Mouse (Mus musculus): ENCODE data around the gene Nom1. TPM values are rescaled to one million over a fixed set of nuclear protein-coding genes. Genes with fewer than 3 reads are reported as not detected.

The Nom1 gene
- total RNA-seq, 2 experiments from 2014 or later, result 19.9 to 28.3 TPM

DNA sequence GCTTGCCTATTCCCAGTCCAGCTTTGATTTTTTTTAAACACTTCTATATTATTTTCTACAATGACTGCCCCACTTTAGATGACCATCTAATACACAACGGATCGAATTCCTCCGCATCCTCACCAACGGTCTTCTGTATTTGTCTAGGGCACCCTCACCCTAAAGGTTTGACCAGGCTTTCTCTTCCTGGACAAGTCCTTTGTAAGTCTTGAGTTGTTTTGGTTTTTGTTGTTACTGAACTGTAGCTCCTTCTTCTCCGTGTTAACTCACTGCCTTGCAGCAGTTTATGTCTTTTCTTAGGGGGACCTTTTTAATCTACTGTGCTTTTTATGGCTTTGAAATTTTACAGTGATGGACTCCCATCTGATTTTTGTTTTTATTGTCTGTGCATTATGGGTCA lies 35.8 kb downstream of the Nom1 start:
- no peak for DNase-seq (ENCODE audit: extremely low spot score in 1 of 2, low spot score in 1 of 2)

DNA sequence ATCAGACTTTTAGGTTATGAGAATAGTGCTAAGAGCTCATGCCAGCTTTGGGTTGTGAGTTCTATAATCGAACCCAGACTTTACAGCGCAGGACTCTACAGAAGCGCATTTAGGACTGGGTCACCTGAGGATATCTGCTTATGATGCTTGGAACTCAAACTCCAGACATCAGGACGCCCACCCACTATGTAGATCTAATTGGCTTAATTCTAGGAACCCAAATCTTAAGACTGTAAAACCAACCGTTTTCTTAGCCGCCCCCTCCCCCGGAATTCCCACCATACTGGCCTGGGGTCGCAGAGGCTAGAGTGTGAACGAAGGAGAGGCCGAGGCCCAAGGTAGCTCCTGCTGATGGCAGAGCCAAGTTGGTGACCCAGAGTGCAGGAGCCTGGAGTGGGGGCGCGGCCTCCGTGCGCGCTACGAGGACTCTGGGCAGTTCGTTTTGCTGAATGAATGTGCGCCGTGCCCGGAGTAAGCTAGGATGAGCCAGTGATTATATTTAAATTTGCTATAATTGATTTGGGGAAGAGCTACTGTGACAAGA lies 36.5 kb downstream of the Nom1 start:
- no peak for DNase-seq (ENCODE audit: extremely low spot score in 1 of 2, low spot score in 1 of 2)

DNA sequence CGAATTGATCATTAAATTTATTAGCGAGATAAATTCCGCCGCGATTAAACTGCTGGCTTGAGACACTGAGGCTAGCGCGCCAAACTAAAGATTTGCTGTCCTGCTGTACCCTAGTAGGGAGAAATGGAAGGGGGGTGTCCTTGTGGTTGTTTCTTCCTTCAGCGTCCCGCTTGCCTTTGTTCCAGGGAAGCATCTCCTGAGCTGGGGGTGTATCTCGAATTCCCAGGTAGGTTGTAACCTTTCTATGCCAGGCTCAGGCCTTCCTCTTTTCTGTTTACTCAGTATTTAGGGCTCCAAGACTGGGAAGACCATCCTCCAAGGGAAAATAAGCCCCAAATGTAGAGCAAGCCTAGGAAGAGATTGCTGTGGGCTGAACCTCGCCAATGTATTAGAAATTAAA lies 36.9 kb downstream of the Nom1 start:
- DNase-seq (ENCODE audit: extremely low spot score in 1 of 2, low spot score in 1 of 2), result no peak

DNA sequence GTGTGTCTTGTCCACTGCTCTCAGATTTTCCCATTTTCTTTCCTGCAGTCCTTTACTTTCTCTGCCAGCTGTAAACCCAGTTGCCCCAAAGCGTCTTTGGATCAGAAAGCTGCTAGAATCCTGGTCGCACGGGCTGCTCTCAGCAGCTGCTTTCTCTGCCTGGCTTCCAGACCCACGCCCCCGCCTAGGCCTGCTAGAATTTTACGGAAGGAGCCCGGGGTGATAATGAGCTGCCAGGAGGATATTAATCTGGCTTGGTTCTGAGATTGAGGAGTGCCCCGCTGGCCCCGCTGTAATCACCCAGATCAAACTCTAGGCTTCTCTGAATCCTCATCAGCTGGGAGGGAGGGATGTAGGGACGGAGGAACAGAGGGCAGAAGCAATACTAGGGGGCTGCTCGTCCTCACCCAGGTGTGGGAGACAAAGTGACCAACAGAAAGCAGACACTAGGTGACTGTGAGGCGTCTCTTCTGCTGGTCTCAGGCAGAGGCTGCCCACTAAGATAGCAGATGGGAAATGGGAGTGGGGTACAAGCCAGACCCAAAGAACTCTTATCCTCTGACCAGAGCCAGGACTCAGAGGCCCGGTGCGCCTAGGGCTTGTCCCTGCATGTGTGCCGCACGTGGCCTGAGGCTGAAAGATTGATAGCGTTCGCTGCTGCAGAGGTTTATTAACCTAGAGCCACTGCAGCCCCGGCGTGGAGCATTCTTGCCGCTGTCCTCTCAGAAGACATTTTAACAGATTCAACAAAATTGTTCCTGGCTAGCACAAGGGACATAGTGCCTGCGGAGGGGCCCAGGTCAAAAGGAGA lies 37.6 kb downstream of the Nom1 start:
- DNase-seq (ENCODE audit: extremely low spot score in 1 of 2, low spot score in 1 of 2), result no peak

DNA sequence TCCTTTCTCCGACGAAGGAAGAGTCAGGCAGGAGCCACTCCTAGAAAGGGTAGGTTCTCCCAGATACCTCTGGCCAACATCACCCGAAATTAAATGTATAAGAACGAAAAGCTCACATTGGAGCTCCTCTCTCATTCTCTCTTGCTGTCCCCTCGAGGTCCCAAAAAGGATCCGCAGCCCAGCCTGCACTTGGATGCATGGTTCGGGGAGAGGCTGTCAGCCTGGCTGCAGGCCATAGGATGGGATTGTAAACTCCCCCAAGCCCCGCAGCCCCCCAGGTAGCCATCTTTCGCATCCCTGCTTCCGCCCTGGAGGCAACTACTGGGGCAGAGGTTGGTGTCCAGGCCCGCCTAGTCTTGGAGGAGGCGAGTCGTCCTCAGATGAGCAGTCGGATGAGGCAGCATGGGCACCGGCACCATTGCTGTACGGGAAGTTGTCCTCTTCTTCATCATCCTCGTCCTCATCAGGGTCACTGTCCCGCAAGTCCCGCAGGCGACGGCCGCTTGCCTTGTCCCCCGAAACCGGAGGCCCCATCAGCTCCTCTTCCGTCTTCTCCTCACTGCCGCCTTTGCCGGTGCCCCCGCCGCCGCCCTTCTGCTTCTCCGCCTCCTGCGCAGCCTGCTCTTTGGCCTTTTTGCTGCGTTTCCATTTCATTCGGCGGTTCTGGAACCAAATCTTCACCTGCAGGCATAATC lies 39.2 kb downstream of the Nom1 start:
- no peak for DNase-seq (ENCODE audit: extremely low spot score in 1 of 2, low spot score in 1 of 2)

DNA sequence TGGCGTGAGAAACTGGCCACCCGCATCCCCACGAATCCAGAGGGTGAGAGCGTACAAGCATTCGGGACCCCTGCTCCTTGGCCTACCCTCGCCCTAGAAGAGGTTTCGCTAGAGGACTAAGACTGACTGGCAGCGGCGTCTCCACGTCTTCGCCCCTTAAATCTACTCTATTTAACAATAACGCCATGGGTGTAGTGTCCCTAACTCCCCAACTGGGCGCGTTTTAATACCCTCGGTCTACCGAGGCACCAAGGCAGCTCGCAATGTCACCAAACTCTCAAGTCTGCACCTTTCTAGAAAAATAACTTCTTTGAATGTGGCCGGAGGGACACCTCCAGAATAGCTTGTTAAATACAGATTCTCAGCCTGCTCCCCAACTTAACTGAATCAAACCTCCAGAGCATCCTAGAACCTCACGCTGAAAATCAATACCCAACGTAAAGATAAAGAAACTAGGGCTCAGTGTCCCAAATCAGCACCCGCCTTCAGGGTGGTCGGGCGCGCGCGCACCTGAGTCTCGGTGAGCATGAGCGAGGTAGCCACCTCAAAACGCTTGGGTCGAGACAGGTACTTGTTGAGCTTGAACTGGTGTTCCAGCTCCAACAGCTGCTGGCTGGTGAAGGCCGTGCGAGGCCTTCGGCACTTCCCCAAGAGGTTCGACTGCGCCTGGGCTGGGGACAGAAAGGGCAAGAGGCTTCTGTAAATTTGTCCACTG lies 39.9 kb downstream of the Nom1 start:
- DNase-seq (ENCODE audit: extremely low spot score in 1 of 2, low spot score in 1 of 2), result no peak

DNA sequence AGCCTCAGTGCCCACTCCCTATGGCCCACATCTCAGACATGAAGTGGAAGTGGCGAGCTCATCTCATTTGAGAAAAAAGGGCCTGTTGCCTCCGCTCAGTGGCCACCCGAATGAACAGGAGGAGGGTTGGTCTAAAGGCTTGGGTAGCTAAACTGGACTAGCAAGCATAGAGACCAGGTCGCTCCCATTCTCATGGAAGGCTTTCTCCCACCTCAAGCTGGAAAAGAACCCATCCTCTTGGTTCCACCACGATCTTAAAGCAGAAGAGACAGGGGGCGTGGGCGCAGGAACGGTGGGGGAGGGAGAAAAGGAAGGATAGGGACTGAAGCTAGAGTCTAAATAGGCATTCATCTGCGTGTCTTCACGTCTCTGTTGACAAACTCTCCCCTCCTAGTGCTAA lies 40.6 kb downstream of the Nom1 start:
- DNase-seq (ENCODE audit: extremely low spot score in 1 of 2, low spot score in 1 of 2), result no peak

DNA sequence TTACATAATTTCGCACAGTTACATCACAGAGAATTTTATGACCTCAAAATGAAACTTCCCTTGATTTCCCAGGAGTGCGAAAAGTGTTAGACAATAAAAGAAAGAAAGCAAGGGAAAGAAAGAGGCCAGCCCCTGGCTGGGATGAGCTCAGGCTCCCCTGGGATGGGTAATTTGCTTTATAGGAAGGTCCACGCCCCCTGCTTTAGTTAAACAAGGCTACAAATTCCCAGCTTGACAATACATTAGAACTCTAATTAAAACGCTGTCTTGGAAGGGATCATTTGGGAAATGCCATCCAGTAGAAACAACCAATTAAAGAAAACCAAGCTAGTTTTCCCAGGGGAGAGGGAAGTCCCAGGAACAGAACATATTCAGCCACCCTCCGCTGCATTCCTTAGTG lies 41.1 kb downstream of the Nom1 start:
- no peak for DNase-seq (ENCODE audit: extremely low spot score in 1 of 2, low spot score in 1 of 2)

DNA sequence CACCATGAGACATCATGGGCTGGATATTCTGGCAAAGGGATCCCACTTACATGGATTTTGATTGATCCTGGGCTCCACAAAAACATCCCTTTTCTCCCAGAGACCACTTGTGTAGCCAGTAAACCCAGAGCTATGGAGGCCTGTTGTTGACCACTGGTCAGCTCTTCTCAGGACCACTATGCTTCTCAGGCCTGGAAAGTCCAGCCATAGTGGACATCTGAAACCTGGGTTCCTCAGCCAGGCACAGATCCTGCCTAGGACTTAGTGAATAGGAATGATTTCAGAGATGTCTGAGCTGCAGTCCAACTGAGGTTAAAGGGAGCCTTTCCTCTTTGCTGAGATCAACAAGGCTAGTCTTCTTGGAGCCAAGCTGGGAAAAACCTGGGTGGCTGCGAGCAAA lies 41.6 kb downstream of the Nom1 start:
- DNase-seq (ENCODE audit: extremely low spot score in 1 of 2, low spot score in 1 of 2), result no peak

DNA sequence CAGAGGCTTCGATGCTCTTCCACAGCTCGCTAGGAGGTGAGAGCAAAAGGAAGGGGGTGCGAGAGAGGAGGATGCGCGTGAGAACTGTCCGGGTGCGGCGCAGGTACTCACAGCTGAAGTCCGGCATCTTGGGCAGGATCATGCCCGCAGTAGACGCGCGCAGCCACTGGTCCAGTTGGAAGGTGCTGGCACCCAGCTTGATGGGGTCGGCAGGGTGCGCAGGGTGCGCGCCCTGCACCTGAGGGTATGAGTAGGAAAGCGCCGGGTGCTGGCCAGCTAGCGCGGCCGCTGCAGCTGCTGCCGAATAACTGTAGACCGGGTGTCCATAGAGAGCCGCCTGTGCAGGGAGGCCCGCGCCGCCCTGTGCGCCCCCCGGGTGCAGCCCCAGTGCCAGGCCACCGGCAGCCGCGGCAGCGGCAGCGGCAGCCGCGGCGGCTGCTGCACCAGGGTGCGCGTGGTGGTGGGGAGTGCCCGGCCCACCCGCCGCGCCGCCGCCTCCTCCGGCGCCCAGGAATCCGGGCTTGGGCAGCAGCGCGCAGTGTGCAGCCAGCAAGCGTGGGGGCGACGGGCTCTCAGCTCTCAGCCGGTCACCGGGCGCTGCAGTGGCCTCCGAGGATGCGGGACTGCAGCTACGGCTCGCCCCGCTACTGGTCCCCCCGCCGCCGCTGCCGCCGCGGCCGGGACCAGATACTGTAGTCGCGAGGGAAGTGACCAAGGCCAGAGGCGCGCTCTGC lies 43.2 kb downstream of the Nom1 start:
- DNase-seq (ENCODE audit: extremely low spot score in 1 of 2, low spot score in 1 of 2), result no peak

DNA sequence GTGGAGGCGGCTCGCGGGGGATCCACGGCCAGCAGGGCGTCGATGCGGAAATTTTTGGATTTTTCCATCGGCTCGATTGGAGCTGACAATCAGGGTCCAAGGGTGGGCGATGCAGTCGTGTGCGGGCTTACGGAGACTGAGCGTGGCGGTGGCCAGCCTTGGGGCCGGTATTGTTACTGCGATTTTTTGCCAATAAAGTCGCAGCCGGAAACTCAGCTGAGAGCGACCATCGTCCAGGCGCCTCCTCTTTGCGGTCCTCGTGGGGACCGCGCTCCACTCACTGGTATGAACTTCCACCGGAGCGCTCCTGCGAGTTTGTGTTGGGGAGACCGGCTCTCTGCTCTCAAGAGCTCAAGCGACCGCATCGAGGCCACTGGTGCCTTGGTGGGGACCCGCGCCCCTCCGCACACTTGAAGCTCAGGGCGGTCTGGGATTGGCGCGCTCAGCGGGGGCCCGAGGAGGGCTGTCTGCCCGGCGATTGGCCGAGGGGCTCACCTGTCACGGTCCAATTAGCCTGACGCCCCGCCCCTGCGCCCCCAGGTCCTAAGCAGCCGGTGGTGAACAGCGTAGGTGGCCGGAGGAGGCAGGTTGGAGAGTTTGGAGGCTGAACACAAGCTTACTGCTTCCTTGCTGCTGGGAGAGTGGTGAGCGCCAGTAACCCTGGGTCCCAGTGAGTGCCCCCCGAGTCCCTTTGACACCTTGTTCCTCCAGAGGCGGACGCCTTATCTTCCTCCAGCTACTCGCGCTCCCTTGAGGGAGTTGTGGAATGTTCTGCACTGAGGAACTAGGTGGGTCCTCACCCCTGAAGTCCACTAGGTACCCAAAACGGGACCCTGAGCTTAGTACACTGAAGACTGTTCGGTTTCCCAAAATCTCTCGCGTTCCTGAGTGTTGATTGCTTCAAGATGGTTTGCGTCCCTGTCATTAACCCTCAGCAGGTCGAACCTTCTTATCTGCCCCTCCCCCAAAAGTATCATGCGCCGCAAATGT lies 44.0 kb downstream of the Nom1 start, which contains the start of gene Mnx1:
Mnx1 (minus strand) TSS at position 263 of the 990 bp plus-strand sequence.
- no peak for DNase-seq (ENCODE audit: extremely low spot score in 1 of 2, low spot score in 1 of 2)

DNA sequence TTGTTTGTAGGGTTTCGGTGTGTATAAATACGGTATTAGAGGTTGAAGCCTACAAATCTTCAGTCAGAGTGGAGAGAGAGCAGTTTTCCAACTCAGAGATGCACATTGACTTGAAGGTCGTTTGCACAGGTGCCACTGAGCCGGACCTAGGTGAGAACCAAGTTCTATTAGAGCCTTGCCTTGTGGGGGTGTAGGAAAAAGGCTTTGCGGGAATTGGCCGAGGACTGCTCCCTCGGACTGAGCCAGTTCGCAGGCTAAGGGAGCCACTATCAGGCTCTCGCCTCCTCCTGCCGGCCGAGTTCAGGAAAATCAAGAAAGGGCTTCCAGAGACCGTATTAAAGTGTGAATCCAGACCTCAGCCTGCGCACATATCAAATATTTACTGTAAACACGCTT lies 44.7 kb downstream of the Nom1 start:
- DNase-seq (ENCODE audit: extremely low spot score in 1 of 2, low spot score in 1 of 2), result no peak

DNA sequence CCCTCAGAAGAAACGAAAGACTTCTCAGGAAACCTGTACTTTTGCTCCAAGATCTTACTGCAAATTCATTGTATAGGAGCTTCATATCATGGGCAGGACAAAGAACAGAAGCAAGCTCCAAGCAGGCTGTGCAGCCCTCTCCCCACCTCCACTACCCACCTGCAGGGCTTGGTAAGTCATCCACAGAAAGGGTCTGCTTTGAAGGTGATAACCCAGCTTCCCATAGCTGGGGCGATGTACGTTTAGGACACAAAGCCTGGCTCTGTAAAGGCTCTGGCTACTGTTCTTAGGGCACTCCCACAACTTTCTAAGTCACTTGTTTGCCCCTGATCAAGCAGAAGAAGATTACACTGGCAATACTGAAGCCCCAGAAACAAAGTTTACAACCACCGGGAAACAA lies 49.3 kb downstream of the Nom1 start:
- DNase-seq (ENCODE audit: extremely low spot score in 1 of 2, low spot score in 1 of 2), result no peak

DNA sequence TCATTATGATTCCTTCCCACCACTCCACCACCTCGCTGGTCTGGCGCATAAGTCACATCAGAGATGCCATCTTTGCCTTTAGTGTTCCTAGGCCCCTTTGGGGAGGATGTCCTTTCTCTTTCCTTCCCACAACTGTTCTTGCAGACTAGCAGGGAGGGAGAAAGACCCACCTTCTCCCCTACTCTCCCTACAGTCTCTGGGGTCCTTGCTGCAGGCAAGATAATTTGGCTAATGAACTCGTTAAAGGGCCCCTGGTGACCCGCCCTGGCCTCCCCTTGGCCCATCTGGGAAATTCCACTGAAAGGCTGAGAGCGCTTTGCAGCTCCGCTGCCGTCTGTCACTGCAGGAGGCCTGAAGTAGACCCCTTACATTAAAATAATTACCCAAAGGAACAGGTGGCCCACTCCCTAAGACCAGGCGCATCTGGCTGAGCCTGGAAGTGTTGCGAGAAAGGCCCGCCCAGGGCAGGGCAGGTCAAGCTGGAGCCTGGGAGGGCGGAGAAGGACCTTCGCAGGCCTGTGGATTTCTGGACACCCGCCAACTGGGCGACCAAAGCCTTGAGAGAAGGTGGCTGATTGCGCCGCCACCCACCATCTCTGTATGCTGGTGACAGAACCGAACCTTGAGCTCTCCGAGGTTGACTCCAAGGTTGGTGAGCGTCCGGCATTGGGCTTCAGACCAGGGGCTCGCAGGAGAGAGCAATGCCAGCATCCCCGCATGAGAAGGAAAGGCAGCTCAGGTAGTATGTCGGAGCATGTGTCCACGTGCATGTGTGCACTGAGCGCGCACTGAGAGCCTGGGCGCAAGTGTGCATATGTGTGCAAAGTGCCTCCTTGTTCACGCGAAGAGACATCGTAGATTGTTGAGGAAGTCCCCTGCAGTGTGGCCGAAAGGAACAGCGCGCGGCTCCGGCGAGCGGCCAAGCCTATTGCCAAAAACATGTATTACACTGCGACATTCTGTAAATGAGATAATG lies 50.8 kb downstream of the Nom1 start:
- no peak for DNase-seq (ENCODE audit: extremely low spot score in 1 of 2, low spot score in 1 of 2)

DNA sequence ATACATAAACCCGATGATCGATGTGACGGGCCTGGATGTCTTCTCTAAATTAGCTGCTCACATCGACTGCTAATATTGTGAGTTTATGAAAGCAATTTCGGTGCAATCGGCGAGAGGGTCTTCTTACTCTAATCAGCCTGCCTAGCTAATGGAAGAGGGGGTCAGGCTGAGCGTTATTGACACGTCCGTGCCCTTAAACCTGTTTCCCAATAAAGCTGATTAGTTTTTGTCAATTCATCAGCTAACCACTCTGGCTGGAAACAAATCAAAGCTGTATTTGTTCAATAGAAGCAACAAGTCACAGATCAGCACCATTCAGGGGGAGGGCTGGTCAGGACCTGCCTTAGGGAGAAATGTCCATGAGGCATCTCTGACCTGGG lies 51.5 kb downstream of the Nom1 start:
- no peak for DNase-seq (ENCODE audit: extremely low spot score in 1 of 2, low spot score in 1 of 2)

DNA sequence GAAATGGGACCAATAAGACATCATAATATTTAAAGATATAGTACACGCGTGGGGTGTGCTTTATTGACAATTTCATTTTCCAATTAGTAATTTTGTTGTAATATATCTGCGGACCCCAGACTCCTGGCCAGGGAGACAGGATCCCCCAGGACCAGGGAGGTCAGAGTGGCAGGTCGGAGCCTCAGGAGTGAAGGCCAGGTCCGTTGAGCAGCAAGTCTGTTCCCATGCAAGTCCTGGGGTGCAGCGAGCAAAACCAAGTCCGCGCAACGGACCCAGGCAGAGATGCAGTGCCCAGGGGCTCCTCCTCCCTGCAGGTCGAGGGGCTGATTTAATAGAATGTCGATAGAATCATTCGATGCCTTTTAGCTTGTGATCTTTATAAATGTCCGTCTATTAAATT lies 52.9 kb downstream of the Nom1 start:
- no peak for DNase-seq (ENCODE audit: extremely low spot score in 1 of 2, low spot score in 1 of 2)

DNA sequence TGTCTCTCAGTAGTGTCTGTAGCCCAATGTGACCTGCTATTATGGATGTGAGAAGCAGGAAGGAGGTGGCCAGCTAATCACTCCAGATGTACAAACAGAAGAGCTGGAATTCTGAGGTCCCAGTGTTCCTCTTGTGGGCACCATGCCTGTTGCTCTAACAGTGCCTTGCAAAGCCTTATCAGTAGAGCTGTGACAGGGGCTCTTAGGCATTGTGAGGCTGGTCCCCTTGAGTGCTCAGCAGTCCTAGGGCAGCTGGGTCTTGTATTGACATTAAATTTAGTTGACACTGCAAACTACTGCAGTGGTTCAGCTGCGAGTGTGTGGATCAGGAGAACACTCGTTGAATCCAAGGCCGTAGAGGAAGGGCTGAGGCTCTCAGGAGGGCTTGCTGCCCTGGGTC lies 72.5 kb downstream of the Nom1 start:
- no peak for DNase-seq (ENCODE audit: extremely low spot score in 1 of 2, low spot score in 1 of 2)

Measured in layer of hippocampus, postnatal 25 days (tissue).